Mouse (Mus musculus) C2C12 (cell line): ENCODE results near the gene Fam20b. TPM values are rescaled to one million over a fixed set of nuclear protein-coding genes. Genes with fewer than 3 reads are reported as not detected.
"Not testable (repeated sequence)": the region's sequence is repeated elsewhere in the genome, so short reads cannot be mapped to it uniquely, and the experiment has no call there.

Source experiments
- H3K27me3 ChIP-seq: one replicate; pipeline ENCODE4 v1.6.1; 2011; ENCODE audit not compliant: control insufficient read depth, insufficient read depth, insufficient read length
- H3K36me3 ChIP-seq: one replicate; pipeline ENCODE4 v1.6.1; 2011; ENCODE audit not compliant: control insufficient read depth, insufficient read depth
- H3K4me3 ChIP-seq: one replicate; pipeline ENCODE4 v1.5.1; 2011; ENCODE audit warnings: mild to moderate bottlenecking, control low read depth; ENCODE audit not compliant: poor library complexity, insufficient read depth, severe bottlenecking
- H3K79me2 ChIP-seq: one replicate; pipeline ENCODE4 v1.6.1; 2011; ENCODE audit not compliant: control insufficient read depth, insufficient read depth
- H3K79me3 ChIP-seq: one replicate; pipeline ENCODE4 v1.6.1; 2011; ENCODE audit warnings: low read depth, control low read depth
- H3ac ChIP-seq: one replicate; pipeline ENCODE3; 2011; ENCODE audit warnings: low read depth; ENCODE audit not compliant: control insufficient read depth, insufficient read length
- CEBPB ChIP-seq: IDR thresholded peaks from one replicate; pipeline ENCODE4 v1.6.1; 2011; ENCODE audit warnings: low read depth, mild to moderate bottlenecking, control low read depth, moderate library complexity
- CTCF ChIP-seq: IDR thresholded peaks from one replicate; pipeline ENCODE4 v1.5.1; 2011; ENCODE audit not compliant: control insufficient read depth, insufficient read depth, insufficient read length
- FOSL1 ChIP-seq: IDR thresholded peaks from one replicate; pipeline ENCODE4 v1.8.0; 2011; ENCODE audit warnings: mild to moderate bottlenecking, low read length; ENCODE audit not compliant: poor library complexity, insufficient read depth, severe bottlenecking
- MAX ChIP-seq: IDR thresholded peaks from one replicate; pipeline ENCODE4 v1.6.1; 2011; ENCODE audit warnings: mild to moderate bottlenecking, control low read depth
- MYOD1 ChIP-seq: IDR thresholded peaks from one replicate; pipeline ENCODE4 v1.6.1; 2011; ENCODE audit warnings: low read depth; ENCODE audit not compliant: control insufficient read depth, insufficient read length
- MYOG ChIP-seq: IDR thresholded peaks from one replicate; pipeline ENCODE4 v1.6.1; 2011; ENCODE audit not compliant: control insufficient read depth, insufficient read length; ENCODE audit errors: extremely low read depth
- USF1 ChIP-seq: IDR thresholded peaks from one replicate; pipeline ENCODE4 v1.6.1; 2011; ENCODE audit warnings: low read depth, mild to moderate bottlenecking, control low read depth, moderate library complexity
- polyA plus RNA-seq: library from polyadenylated mRNA; unstranded; fragments of >200 nt; fragmentation: generic; extraction: Trizol; gene quantifications from one replicate; pipeline ENCODE4 v1.2.1, GENCODE M21; 2012; ENCODE audit warnings: missing spikeins

Gene Fam20b
- polyA plus RNA-seq, 1 experiment = 19.9 TPM

DNA sequence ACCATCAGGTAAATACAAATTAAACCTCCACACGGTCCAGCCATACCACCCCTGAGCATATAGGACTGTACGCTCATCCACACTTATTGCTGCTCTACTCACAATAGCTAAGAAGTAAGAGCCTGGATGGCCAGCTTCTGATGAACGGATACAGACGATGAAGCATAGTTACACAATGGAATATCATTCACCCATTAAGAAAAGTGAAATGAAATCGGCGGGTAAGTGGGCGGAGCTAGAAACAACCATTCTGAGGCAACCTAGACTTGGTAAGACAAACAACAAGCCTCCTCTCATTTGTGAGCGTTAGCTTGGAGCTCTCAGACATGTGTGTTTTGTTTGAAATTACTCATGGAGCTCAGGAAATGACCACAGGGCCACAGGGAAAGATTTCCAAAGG, 53.1 kb downstream of the Fam20b start:
- Histone ChIP-seq H3ac (no peak overlapping the region), H3K27me3 (no peaks in the 10 kb centered on the region), H3K4me3 (no peak overlapping the region), H3K79me3 (no peaks in the 10 kb centered on the region), H3K79me2 (no peaks in the 10 kb centered on the region), H3K36me3 (no peaks in the 10 kb centered on the region)
- no peak for TF ChIP-seq USF1
- TF ChIP-seq MYOG = no peak
- TF ChIP-seq CEBPB = no peak
- TF ChIP-seq MAX = no peak
- no peak for TF ChIP-seq CTCF
- no peak for TF ChIP-seq MYOD1
- TF ChIP-seq FOSL1 = no peak

DNA sequence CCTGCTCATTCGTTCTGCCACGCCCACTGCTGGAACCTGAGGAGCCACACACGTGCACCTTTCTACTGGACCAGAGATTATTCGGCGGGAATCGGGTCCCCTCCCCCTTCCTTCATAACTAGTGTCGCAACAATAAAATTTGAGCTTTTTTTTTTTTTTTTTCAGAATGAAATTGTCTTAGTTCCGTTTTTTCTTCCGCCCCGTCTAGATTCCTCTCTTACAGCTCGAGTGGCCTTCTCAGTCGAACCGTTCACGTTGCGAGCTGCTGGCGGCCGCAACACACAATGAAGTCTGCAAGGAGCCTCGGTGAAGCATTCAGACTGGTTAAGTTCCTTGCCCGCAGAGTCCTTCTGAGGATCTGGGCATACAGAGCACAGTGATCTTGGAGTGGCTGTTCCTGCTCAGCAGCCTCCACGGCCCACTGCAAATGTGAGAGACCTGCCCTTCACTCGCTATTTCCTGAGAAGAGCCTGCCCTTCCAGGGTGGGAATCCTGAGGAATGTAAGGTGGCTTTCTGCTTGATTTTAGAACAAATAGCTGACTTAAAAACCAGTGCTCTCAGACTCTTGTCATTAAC, 58.1 kb downstream of the Fam20b start:
- H3K79me3 ChIP-seq, H3K4me3 ChIP-seq, H3K79me2 ChIP-seq, H3ac ChIP-seq, H3K36me3 ChIP-seq, H3K27me3 ChIP-seq: not testable (repeated sequence)

DNA sequence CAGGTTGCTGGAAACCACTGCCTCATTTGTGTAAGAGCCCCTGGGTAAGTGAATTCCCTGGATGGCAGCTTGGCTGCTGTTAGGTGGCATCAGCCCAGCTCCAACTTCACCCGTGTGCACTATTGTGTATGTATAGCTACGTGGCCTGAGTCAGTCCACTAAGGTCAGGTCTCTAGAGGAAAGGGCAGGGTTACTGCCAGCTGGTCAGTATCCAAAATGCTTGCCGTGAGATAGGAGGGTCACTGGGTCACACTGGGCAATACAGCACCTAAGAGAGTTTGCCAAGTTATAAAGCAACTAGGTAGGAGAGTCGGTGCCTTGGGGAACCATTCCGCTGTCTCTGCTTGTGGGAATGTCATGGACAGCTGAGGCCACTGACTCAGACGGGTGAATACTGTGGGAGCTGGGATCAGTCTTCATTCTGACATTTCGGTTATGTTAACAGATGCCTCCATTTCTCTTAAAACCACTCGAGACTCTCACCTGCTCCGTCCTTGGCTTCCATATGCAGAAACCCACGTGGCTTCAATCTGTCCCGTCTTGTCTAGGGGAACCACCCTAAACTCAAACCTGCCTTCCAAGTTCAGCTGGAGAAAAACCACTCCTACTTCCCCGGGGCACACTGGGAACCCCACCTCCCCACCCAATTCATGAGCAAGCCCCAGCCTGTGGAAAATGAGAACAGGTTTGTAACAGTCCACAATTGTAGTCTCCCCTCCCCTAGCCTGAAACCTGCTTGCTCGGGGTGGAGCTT, 58.8 kb downstream of the Fam20b start:
- TF ChIP-seq MYOG = no peak
- TF ChIP-seq CEBPB = no peak
- TF ChIP-seq FOSL1 = no peak
- TF ChIP-seq CTCF = no peak
- no peak for TF ChIP-seq MYOD1
- no peak for TF ChIP-seq MAX
- TF ChIP-seq USF1 = no peak
- peaks cover 4% of the 10 kb centered on the region for H3K36me3 ChIP-seq
- H3ac ChIP-seq = no peak overlapping the region
- no peaks in the 10 kb centered on the region for H3K79me2 ChIP-seq
- H3K79me3 ChIP-seq = no peaks in the 10 kb centered on the region
- H3K27me3 ChIP-seq = no peaks in the 10 kb centered on the region
- H3K4me3 ChIP-seq = no peak overlapping the region

DNA sequence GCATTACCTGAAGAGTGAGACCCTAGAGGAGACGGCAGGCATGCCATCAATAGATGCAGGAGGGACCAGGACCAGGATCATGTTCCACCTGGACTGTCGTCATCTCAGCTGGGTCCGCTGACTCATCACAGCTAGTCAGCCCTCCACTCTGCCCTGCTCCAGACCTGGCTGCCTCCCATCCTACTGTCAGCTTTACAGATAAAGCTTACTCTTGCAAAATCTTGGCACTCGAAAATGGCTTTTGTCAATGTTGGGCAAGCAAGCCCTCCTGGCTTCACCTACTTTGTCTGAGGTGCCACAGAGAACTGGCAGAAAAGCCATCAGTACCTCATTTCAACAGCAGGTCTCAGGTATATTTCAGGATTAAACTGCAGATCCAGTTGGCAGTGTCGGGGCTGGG, 60.2 kb downstream of the Fam20b start:
- TF ChIP-seq FOSL1 = no peak
- TF ChIP-seq CEBPB = no peak
- TF ChIP-seq CTCF = no peak
- no peak for TF ChIP-seq MYOD1
- no peak for TF ChIP-seq MAX
- no peak for TF ChIP-seq USF1
- no peak for TF ChIP-seq MYOG
- H3K79me2 ChIP-seq = no peaks in the 10 kb centered on the region
- no peak overlapping the region for H3K4me3 ChIP-seq
- H3K27me3 ChIP-seq = no peaks in the 10 kb centered on the region
- H3K36me3 ChIP-seq = peaks cover 16% of the 10 kb centered on the region
- no peak overlapping the region for H3ac ChIP-seq
- H3K79me3 ChIP-seq = no peaks in the 10 kb centered on the region

DNA sequence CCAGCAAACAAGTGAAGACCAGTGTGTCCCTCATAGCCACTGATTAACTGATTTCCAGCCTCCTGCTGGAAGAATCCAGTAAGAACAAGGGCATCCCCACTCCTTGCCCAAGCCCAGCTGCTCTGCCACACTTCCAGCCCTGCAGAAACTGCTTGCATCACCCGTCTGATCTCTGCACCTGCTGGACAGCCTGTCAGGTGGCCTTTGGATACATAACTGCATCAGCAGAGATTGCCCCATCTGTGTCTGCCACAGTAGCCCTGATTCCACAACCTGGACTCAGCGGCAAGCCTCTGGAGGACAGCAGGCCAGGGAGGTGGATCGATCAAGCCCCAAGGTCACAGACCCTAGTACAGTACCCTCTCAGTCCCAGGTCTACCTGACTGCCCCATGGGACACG, 61.4 kb downstream of the Fam20b start:
- TF ChIP-seq CEBPB = no peak
- TF ChIP-seq CTCF = no peak
- TF ChIP-seq FOSL1 = no peak
- TF ChIP-seq MYOD1 = no peak
- TF ChIP-seq USF1 = no peak
- no peak for TF ChIP-seq MAX
- no peak for TF ChIP-seq MYOG
- Histone ChIP-seq H3K36me3 (peaks cover 18% of the 10 kb centered on the region), H3K4me3 (no peak overlapping the region), H3K79me3 (no peaks in the 10 kb centered on the region), H3K27me3 (no peaks in the 10 kb centered on the region), H3K79me2 (no peaks in the 10 kb centered on the region), H3ac (no peak overlapping the region)

DNA sequence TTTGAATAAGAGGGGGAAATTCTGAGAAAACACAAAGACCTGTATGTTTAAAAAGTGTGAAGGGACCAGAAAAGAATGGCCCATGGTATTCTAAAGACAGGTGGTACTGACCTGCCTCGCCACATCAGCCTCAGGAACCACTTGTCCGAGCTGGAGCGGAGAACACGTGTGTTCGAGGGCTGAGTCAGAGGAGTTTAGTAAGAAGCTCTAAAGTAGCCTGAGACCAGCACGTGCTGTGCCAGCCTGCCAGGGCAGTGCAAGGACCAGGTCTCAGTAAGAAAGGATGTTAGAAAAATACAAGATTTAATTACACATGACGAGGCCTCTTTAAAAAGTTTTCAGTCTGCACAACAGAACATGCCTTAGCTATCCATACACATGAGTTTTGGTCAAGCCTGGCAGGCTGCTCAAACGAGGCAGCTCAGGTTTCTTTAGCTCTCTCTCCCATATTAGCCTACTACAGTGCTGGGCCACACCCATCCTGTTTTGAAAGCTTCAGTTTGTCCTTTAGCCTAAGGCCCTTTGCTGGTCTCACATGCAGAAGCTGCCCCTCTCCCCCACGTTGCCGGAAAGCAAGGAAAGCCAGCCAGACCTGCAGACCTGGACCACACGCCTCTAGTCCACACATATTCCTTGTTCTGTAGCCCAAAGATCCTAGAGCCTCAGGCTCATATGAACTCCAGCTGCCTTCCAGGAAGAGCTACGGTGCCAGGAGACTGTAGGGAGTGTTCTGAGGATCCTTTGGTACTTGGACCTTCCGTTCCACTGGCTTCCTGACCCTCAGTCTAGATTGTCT, 64.0 kb downstream of the Fam20b start:
- Histone ChIP-seq H3K27me3 (no peaks in the 10 kb centered on the region), H3K79me2 (no peaks in the 10 kb centered on the region), H3K79me3 (no peaks in the 10 kb centered on the region), H3ac (no peak overlapping the region), H3K36me3 (peaks cover 29% of the 10 kb centered on the region), H3K4me3 (no peak overlapping the region)
- TF ChIP-seq CTCF (no peak), CEBPB (no peak), MYOG (no peak), MYOD1 (no peak), FOSL1 (no peak), USF1 (no peak), MAX (no peak)
